Mouse (Mus musculus) MEL (cell line): ENCODE data around the gene Dclk1. TPM values are rescaled to one million over a fixed set of nuclear protein-coding genes. Genes with fewer than 3 reads are reported as not detected.

ENCODE experiments used
- DNase-seq: peaks from one replicate; pipeline ENCODE4 v3.0.0; 2011; ENCODE audit warnings: low read depth, low spot score
- H3K27ac ChIP-seq: 2 replicates; pipeline ENCODE4 v1.5.1; 2012; ENCODE audit warnings: low read depth, mild to moderate bottlenecking, control low read depth, low read length, moderate library complexity; ENCODE audit not compliant: control insufficient read depth
- H3K27me3 ChIP-seq, 2 experiments: fragments of 150-350 bp in 1 of 2; sonication (generic) in 1 of 2; 2 replicates each; pipeline ENCODE4 v1.6.1; 2012; ENCODE audit warnings: low read length in 2 of 2, mild to moderate bottlenecking in 2 of 2, improper control_type of control experiment in 1 of 2, moderate library complexity in 1 of 2; ENCODE audit not compliant: insufficient read depth in 2 of 2, control insufficient read depth in 1 of 2
- H3K36me3 ChIP-seq, 2 experiments: 2 replicates each; pipeline ENCODE4 v1.6.1; 2012 to 2014; ENCODE audit warnings: low read length in 2 of 2, improper control_type of control experiment in 1 of 2, inconsistent platforms in 1 of 2, mild to moderate bottlenecking in 1 of 2; ENCODE audit not compliant: insufficient read depth in 2 of 2, control insufficient read depth in 1 of 2
- H3K4me1 ChIP-seq, 2 experiments: fragments of 150-350 bp in 1 of 2; sonication (generic) in 1 of 2; 2 replicates each; pipeline ENCODE4 v1.6.1; 2012; ENCODE audit warnings: low read length in 2 of 2, improper control_type of control experiment in 1 of 2, mild to moderate bottlenecking in 1 of 2; ENCODE audit not compliant: insufficient read depth in 2 of 2, control insufficient read depth in 1 of 2
- H3K4me3 ChIP-seq, 2 experiments: fragments of 150-350 bp in 1 of 2; sonication (generic) in 1 of 2; 2 replicates each; pipeline ENCODE4 v1.5.1; 2012; ENCODE audit warnings: low read depth in 2 of 2, low read length in 2 of 2, mild to moderate bottlenecking in 2 of 2, moderate library complexity in 2 of 2, control low read depth in 1 of 2, improper control_type of control experiment in 1 of 2; ENCODE audit not compliant: control insufficient read depth in 1 of 2, insufficient read depth in 1 of 2
- H3K79me2 ChIP-seq: 2 replicates; pipeline ENCODE4 v1.6.1; 2012; ENCODE audit warnings: mild to moderate bottlenecking, low read length, moderate library complexity; ENCODE audit not compliant: control insufficient read depth, poor library complexity, insufficient read depth
- H3K9ac ChIP-seq: 2 replicates; pipeline ENCODE4 v1.6.1; 2012; ENCODE audit warnings: low read depth, mild to moderate bottlenecking, control low read depth, low read length, moderate library complexity; ENCODE audit not compliant: control insufficient read depth, poor library complexity, severe bottlenecking
- H3K9me3 ChIP-seq: fragments of 150-350 bp; sonication (generic); replicated peaks from 2 replicates; pipeline ENCODE4 v1.6.1; 2012; ENCODE audit warnings: mild to moderate bottlenecking, low read length, improper control_type of control experiment, moderate library complexity; ENCODE audit not compliant: insufficient read depth
- CHD1 ChIP-seq: IDR thresholded peaks from 2 replicates; pipeline ENCODE4 v1.6.1; 2012; ENCODE audit warnings: low read depth, mild to moderate bottlenecking, inconsistent platforms, low read length, improper control_type of control experiment
- ELF1 ChIP-seq: IDR thresholded peaks from 2 replicates; pipeline ENCODE4 v1.6.1; 2014; ENCODE audit warnings: low read depth, mild to moderate bottlenecking, inconsistent platforms, low read length, improper control_type of control experiment, moderate library complexity
- ETS1 ChIP-seq: IDR thresholded peaks from 2 replicates; pipeline ENCODE4 v1.6.1; 2012; ENCODE audit warnings: low read depth, mild to moderate bottlenecking, inconsistent platforms, low read length, improper control_type of control experiment, moderate library complexity
- MAX ChIP-seq: IDR thresholded peaks from 2 replicates; pipeline ENCODE4 v1.6.1; 2011; ENCODE audit warnings: low read length, improper control_type of control experiment
- MAZ ChIP-seq: IDR thresholded peaks from 2 replicates; pipeline ENCODE4 v1.6.1; 2012; ENCODE audit warnings: low read depth, mild to moderate bottlenecking, inconsistent platforms, low read length, improper control_type of control experiment
- MEF2A ChIP-seq: IDR thresholded peaks from 2 replicates; pipeline ENCODE4 v1.6.1; 2014; ENCODE audit warnings: low read depth, mild to moderate bottlenecking, inconsistent platforms, low read length, improper control_type of control experiment; ENCODE audit not compliant: poor library complexity, insufficient replicate concordance, severe bottlenecking; ENCODE audit errors: extremely low read depth
- MXI1 ChIP-seq: IDR thresholded peaks from 2 replicates; pipeline ENCODE4 v1.6.1; 2011; ENCODE audit warnings: mild to moderate bottlenecking, low read depth, low read length, improper control_type of control experiment
- MYB ChIP-seq: IDR thresholded peaks from 2 replicates; pipeline ENCODE4 v1.6.1; 2011; ENCODE audit warnings: mild to moderate bottlenecking, low read depth, low read length, improper control_type of control experiment
- NRF1 ChIP-seq: IDR thresholded peaks from 2 replicates; pipeline ENCODE4 v1.6.1; 2014; ENCODE audit warnings: low read depth, mild to moderate bottlenecking, inconsistent platforms, low read length, improper control_type of control experiment, moderate library complexity; ENCODE audit not compliant: poor library complexity, insufficient read depth, severe bottlenecking
- POLR2A ChIP-seq, 2 experiments: IDR thresholded peaks; 2 replicates each; pipeline ENCODE4 v1.6.1; 2011 to 2012; ENCODE audit warnings: low read length in 2 of 2, mild to moderate bottlenecking in 2 of 2, control low read depth in 1 of 2, improper control_type of control experiment in 1 of 2, low read depth in 1 of 2, moderate library complexity in 1 of 2; ENCODE audit not compliant: control insufficient read depth in 1 of 2, insufficient read depth in 1 of 2, poor library complexity in 1 of 2
- RAD21 ChIP-seq: IDR thresholded peaks from 2 replicates; pipeline ENCODE4 v1.6.1; 2011; ENCODE audit warnings: mild to moderate bottlenecking, low read depth, low read length, improper control_type of control experiment
- TAL1 ChIP-seq: IDR thresholded peaks from 2 replicates; pipeline ENCODE4 v1.6.1; 2012; ENCODE audit warnings: mild to moderate bottlenecking, inconsistent platforms, low read length, moderate library complexity, mixed read lengths
- TCF12 ChIP-seq: IDR thresholded peaks from 2 replicates; pipeline ENCODE4 v1.6.1; 2014; ENCODE audit warnings: low read depth, mild to moderate bottlenecking, inconsistent platforms, low read length, improper control_type of control experiment, moderate library complexity
- UBTF ChIP-seq: IDR thresholded peaks from 2 replicates; pipeline ENCODE4 v1.6.1; 2012; ENCODE audit warnings: low read depth, mild to moderate bottlenecking, inconsistent platforms, low read length, improper control_type of control experiment, moderate library complexity, borderline replicate concordance; ENCODE audit not compliant: insufficient read depth
- USF2 ChIP-seq, 2 experiments: IDR thresholded peaks; 2 replicates each; pipeline ENCODE4 v1.6.1; 2011 to 2012; ENCODE audit warnings: improper control_type of control experiment in 2 of 2, low read length in 2 of 2, borderline replicate concordance in 1 of 2, inconsistent platforms in 1 of 2, low read depth in 1 of 2, mild to moderate bottlenecking in 1 of 2; ENCODE audit not compliant: insufficient read depth in 1 of 2
- ZKSCAN1 ChIP-seq: IDR thresholded peaks from 2 replicates; pipeline ENCODE4 v1.6.1; 2012; ENCODE audit warnings: low read depth, mild to moderate bottlenecking, inconsistent platforms, low read length, improper control_type of control experiment, moderate library complexity
- ZMIZ1 ChIP-seq: IDR thresholded peaks from 2 replicates; pipeline ENCODE4 v1.6.1; 2012; ENCODE audit warnings: low read depth, mild to moderate bottlenecking, inconsistent platforms, low read length, improper control_type of control experiment, moderate library complexity
- ZNF384 ChIP-seq: IDR thresholded peaks from 2 replicates; pipeline ENCODE4 v1.6.1; 2012; ENCODE audit warnings: low read depth, mild to moderate bottlenecking, inconsistent platforms, low read length, improper control_type of control experiment
- polyA plus RNA-seq, 2 experiments: library from polyadenylated mRNA; stranded (reverse) in 1 of 2; unstranded in 1 of 2; fragments of >175 nt in 1 of 2; fragments of >200 nt in 1 of 2; gene quantifications; 2 replicates each; pipeline versions ENCODE4 v1.2.1 to v1.2.4; 2012; ENCODE audit warnings: low replicate concordance in 2 of 2, low read depth in 1 of 2; ENCODE audit not compliant: insufficient read length in 2 of 2, insufficient read depth in 1 of 2, missing spikeins in 1 of 2
- total RNA-seq: library from RNA; depleted of rRNA; stranded (reverse); fragments of 300-350 nt; gene quantifications from 2 replicates; pipeline ENCODE4 v1.2.3, GENCODE M21; 2012

Gene Dclk1
- total and polyA plus RNA-seq, 3 experiments = not detected

- H3K9me3 ChIP-seq = no peaks in the 10 kb centered on the region
- DNase-seq = no peak
- no peaks in the 10 kb centered on the region for H3K4me1 ChIP-seq
- TF ChIP-seq MEF2A (no peak), NRF1 (no peak), ZKSCAN1 (no peak), ELF1 (no peak), ZMIZ1 (no peak), RAD21 (no peak), MAZ (no peak), TAL1 (no peak), MYB (no peak), ETS1 (no peak), MAX (no peak), CHD1 (no peak), USF2 (IDR thresholded peaks at IDR 0.05; ENCODE audit: borderline replicate concordance in 1 of 2, insufficient read depth in 1 of 2, low read depth in 1 of 2, low read length in 2 of 2) (no peak), MXI1 (no peak)
- TF ChIP-seq, all 39 proteins: peak for 0
- Histone ChIP-seq H3K36me3 (no peaks in the 10 kb centered on the region), H3K79me2 (no peaks in the 10 kb centered on the region), H3K27ac (no peak overlapping the region), H3K4me3 (no peak overlapping the region), H3K9ac (no peak overlapping the region), H3K27me3 (no peaks in the 10 kb centered on the region)
Observed at GRCm38 (mm10) chr3:55527566-55527965, 285.4 kb downstream of the Dclk1 start.

GRCm38 (mm10) chr3:55528012-55528411, 285.8 kb downstream of the Dclk1 start:
- no peak for TF ChIP-seq ZNF384
- TF ChIP-seq NRF1 = no peak
- no peak for TF ChIP-seq TCF12
- no peak for TF ChIP-seq USF2 (IDR thresholded peaks at IDR 0.05; ENCODE audit: borderline replicate concordance in 1 of 2, insufficient read depth in 1 of 2, low read depth in 1 of 2, low read length in 2 of 2)
- TF ChIP-seq POLR2A (IDR thresholded peaks at IDR 0.05; ENCODE audit: control insufficient read depth in 1 of 2, insufficient read depth in 1 of 2, low read depth in 1 of 2, low read length in 2 of 2, poor library complexity in 1 of 2) = no peak
- TF ChIP-seq UBTF = no peak
- Histone ChIP-seq H3K9me3 (no peaks in the 10 kb centered on the region), H3K4me1 (no peaks in the 10 kb centered on the region), H3K27me3 (no peaks in the 10 kb centered on the region), H3K36me3 (no peaks in the 10 kb centered on the region), H3K9ac (no peak overlapping the region), H3K79me2 (no peaks in the 10 kb centered on the region), H3K4me3 (no peak overlapping the region), H3K27ac (no peak overlapping the region)
- DNase-seq = no peak
